ENCODE assay signal across 8 mouse cellular contexts in genomic region chr6:47835482-47835983, GRCm38 (mm10). TPM values are rescaled to one million over a fixed set of nuclear protein-coding genes. Genes with fewer than 3 reads are reported as not detected.
DNase-seq lines count a peak whose midpoint lies in the region; ATAC-seq lines count a peak whose summit lies in the region.

Zfp398 (plus strand) TSS chr6:47835661.

- ATAC-seq in embryonic facial prominence, embryonic 11.5 days (replicated peaks; ENCODE audit: insufficient number of reproducible peaks, low FRiP score, low TSS enrichment, low read depth), result peak; percentile 96
- peak; percentile 95 for ATAC-seq in midbrain, embryonic 12.5 days (ENCODE audit: low FRiP score, low read depth)

- no peaks in the 10 kb centered on the region for H3K4me1 ChIP-seq in embryonic facial prominence, embryonic 11.5 days (ENCODE audit: control insufficient read depth, insufficient read depth, low read length)
- peaks cover 7% of the 10 kb centered on the region for H3K4me1 ChIP-seq in limb, embryonic 10.5 days
- H3K4me1 ChIP-seq in midbrain, embryonic 12.5 days, result peaks cover 12% of the 10 kb centered on the region

- H3K27me3 ChIP-seq in embryonic facial prominence, embryonic 11.5 days (ENCODE audit: control insufficient read depth, insufficient read depth, low read length), result no peaks in the 10 kb centered on the region
- no peaks in the 10 kb centered on the region for H3K27me3 ChIP-seq in limb, embryonic 10.5 days (ENCODE audit: low read depth, poor library complexity, severe bottlenecking)
- H3K27me3 ChIP-seq in midbrain, embryonic 12.5 days, result no peaks in the 10 kb centered on the region

- H3K9ac ChIP-seq in embryonic facial prominence, embryonic 11.5 days (replicated peaks; ENCODE audit: low read length), result peak within 1 kb of the TSS; percentile 81
- H3K9ac ChIP-seq in midbrain, embryonic 12.5 days (replicated peaks), result peak within 1 kb of the TSS; percentile 94

- no peaks in the 10 kb centered on the region for H3K9me3 ChIP-seq in embryonic facial prominence, embryonic 11.5 days (replicated peaks; ENCODE audit: control insufficient read depth, low read length)
- H3K9me3 ChIP-seq in limb, embryonic 10.5 days (replicated peaks), result no peaks in the 10 kb centered on the region
- no peaks in the 10 kb centered on the region for H3K9me3 ChIP-seq in midbrain, embryonic 12.5 days

- peak; percentile 94 for DNase-seq in 3134 (ENCODE audit: extremely low read depth, insufficient read length, low spot score)
- peak; percentile 98 for DNase-seq in adrenal gland, postnatal 25 days
- peak; percentile 95 for DNase-seq in embryonic facial prominence, embryonic 11.5 days (ENCODE audit: low spot score)
- DNase-seq in heart, adult 11 months, result peak; percentile 99
- peak; percentile 96 for DNase-seq in kidney, adult 18-20 months
- peak; percentile 99 for DNase-seq in limb, embryonic 10.5 days (ENCODE audit: low spot score)
- DNase-seq in skeletal muscle tissue, adult 2 months (ENCODE audit: low read depth, low spot score), result peak; percentile 90

- peak within 1 kb of the TSS; percentile 84 for H3K4me3 ChIP-seq in embryonic facial prominence, embryonic 11.5 days (ENCODE audit: low read depth, low read length)
- H3K4me3 ChIP-seq in limb, embryonic 10.5 days, result peak within 1 kb of the TSS; percentile 73
- peak within 1 kb of the TSS; percentile 93 for H3K4me3 ChIP-seq in midbrain, embryonic 12.5 days

- peak within 1 kb of the TSS; percentile 88 for H3K27ac ChIP-seq in embryonic facial prominence, embryonic 11.5 days (replicated peaks; ENCODE audit: low read depth, low read length)
- peak within 1 kb of the TSS; percentile 90 for H3K27ac ChIP-seq in limb, embryonic 10.5 days
- peak within 1 kb of the TSS; percentile 97 for H3K27ac ChIP-seq in midbrain, embryonic 12.5 days (replicated peaks)

- peak within 1 kb of the TSS; percentile 66 for H3K4me2 ChIP-seq in embryonic facial prominence, embryonic 11.5 days (ENCODE audit: low read depth, low read length)
- H3K4me2 ChIP-seq in midbrain, embryonic 12.5 days (replicated peaks), result peak within 1 kb of the TSS; percentile 72

- WGBS in embryonic facial prominence, embryonic 11.5 days, result 0% methylated on average over 52 of the region's 52 CpGs
- under 1% methylated on average over 52 of the region's 52 CpGs for WGBS in limb, embryonic 10.5 days
- 0% methylated on average over 52 of the region's 52 CpGs for WGBS in midbrain, embryonic 12.5 days

- H3K36me3 ChIP-seq in embryonic facial prominence, embryonic 11.5 days (replicated peaks; ENCODE audit: control insufficient read depth, insufficient read depth, low read depth, low read length), result no peaks in the 10 kb centered on the region
- peaks cover 5% of the 10 kb centered on the region for H3K36me3 ChIP-seq in limb, embryonic 10.5 days
- 0 out of 2 replicates have a peak, but pooled peaks cover 3% of the 10 kb centered on the region for H3K36me3 ChIP-seq in midbrain, embryonic 12.5 days

RNA-seq across cellular contexts. Expression of gene Zfp398, which starts in this region (rescaled TPM):
- total RNA-seq in adrenal gland, postnatal 25 days (2021), result 16.7 and 19.4 TPM in 2 replicates
- 6.4 and 6.5 TPM in 2 replicates for polyA plus RNA-seq in embryonic facial prominence, embryonic 11.5 days (2014; fragmentation: Nextera tagmentation; extraction: Ambion mirVana)
- polyA plus RNA-seq in limb, embryonic 10.5 days (2016; fragmentation: Nextera tagmentation; extraction: Ambion mirVana), result 7.1 and 9.1 TPM in 2 replicates
- polyA plus RNA-seq in midbrain, embryonic 12.5 days (2016; fragmentation: Nextera tagmentation; extraction: Ambion mirVana), result 13.7 and 14.1 TPM in 2 replicates

Comparison
In these comparisons a context has a peak if more than half of its experiments do, and no peak if none do; other contexts are left out.
1. Peak in every context shown above with its lines: DNase-seq, ATAC-seq, H3K4me3 ChIP-seq and H3K27ac ChIP-seq.